Mouse (Mus musculus) cerebellum, adult 9-11 months (tissue): ENCODE results near the gene Col5a3.
"Not testable (repeated sequence)": the region's sequence is repeated elsewhere in the genome, so short reads cannot be mapped to it uniquely, and the experiment has no call there.

ENCODE experiments used
- DNase-seq: peaks from one replicate; pipeline ENCODE4 v3.0.0; 2022

Gene Col5a3

DNA sequence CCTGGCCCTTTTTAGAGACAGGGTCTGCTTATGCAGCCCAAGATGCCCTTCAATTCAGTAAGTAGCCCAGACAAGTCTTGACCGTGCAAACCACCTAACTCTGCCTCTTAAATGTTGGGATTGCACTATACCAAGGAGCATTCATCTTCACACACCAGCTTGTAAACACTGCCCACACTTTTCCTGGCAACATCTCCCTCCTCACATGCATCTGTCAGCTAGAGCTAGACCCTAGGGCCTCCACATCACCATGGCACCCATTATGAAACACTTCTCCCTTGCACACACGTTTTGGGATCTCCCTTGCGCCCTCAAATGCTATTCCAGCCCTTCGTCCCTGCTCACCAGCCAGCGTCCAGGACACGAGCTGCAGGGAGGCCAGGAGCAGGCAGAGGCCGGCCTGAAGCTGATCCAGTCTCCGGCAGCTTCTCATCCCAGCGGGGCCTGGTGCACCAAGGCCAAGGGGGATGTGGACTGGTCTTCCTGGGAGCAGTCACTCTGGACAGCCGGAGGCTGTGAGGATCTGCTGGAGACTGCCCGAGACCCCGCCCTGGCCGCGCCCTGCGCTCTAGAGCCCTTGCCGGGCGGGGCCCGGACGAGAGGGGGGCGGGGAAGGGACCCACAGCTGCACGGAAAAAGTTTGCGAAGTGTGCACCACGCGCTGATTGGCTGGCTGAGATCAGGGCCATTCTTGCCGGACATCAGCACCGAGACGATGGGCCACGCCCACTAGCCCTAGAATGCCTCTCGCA lies at the start of gene Col5a3:
Gene Col5a3 (minus strand): TSS at position 547 of the 752 bp plus-strand sequence.
- no peak for DNase-seq

GRCm38 (mm10) chr9:20862225-20862624 lies 47.4 kb upstream of the Col5a3 start:
- DNase-seq, result no peak

DNA sequence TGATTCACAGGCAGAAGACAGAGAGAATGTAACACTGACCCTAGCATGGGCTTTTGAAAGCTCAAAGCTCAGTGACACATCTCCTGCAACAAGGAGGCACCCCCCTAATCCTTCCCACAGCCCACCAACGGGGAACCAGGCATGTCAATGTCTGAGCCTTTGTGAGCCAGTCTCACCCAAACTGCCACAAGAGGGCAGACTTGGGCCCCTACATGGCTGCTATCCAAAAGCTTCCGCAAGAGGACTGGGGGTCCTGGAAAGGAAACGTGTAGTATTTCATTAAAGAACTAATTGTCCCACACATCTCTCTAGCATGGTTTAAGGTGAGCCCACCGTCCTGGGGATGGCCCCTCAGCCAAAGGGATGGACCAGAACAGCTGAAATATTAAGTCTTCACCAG lies 47.0 kb upstream of the Col5a3 start:
- DNase-seq, result no peak

GRCm38 (mm10) chr9:20859926-20860325 lies 45.1 kb upstream of the Col5a3 start:
- DNase-seq, result no peak

GRCm38 (mm10) chr9:20857131-20857530 lies 42.3 kb upstream of the Col5a3 start:
- DNase-seq, result no peak

GRCm38 (mm10) chr9:20850179-20850578 lies 35.3 kb upstream of the Col5a3 start:
- DNase-seq, result no peak

DNA sequence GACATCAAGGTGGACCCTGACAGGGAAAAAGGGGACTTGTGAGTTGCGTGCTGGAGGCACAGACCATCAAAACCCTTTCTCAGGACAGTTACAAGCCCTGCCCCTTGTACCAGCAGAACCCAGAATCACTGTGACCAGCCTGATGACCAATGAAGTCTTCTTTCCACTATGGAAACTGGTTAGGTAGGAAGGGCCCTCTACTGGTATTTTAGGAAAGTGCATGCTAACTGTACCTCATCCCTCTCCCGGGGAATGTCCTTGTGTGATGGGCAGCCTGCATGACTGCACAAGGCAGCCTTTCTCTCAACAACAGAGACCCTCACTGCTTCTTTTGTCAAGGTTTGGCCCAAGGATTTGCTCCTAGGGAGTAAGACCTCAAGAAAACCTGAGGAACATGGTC lies 27.8 kb upstream of the Col5a3 start:
- no peak for DNase-seq

- no peak for DNase-seq
Observed at GRCm38 (mm10) chr9:20842211-20842610, 27.3 kb upstream of the Col5a3 start.

DNA sequence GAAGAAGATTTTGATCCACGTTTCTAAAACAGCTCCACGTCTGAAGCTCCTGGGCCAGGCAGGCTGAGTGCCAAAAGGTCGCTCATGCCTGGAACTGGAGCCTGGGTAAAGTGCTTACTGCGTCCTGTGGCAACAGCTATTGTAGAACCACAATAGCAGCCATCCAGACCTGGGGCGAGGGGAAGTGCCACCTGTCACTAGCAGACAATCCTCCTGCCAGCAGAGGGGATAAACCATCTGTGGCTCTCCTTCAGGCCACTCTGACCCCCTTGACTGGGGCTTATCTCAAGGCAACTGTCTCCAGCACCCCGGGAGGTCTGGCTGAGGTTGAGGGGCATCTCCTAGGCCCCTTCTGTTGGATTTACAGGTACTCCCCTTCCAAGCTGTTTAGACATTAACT lies 24.1 kb upstream of the Col5a3 start:
- peak; percentile 24 for DNase-seq

DNA sequence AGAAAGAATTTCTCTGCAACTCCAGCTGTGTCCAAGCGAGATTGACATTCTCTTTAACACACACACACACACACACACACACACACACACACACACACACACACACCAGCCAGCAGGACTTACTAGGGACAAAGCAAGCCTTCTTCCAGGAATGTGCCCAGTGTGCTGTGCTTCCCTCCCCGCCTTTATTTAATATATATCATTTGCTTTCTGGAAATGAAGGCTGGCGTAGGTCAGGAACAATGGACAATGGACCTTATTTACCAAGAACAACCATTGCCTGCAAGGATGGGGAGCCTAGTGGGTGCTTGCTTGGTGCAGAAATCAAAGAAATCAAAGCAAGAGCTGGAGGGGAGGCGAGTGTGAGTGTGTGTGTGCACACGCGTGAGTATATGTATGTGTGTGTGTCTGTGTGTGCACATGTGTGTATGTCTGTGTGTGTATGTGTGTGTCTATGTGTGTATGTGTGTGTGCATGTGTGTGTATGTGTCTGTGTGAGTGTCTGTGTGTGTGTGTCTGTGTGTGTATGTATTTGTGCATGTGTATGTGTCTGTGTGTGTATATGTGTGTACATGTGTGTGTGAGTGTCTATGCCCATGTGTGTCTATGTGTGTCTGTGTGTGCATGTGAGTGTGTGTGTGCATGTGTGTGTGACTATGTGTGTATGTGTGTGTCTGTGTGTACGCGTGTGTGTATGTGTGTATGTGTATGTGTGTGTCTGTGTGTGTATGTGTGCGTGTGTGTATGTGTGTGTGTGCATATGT lies 22.5 kb upstream of the Col5a3 start:
- no peak for DNase-seq

DNA sequence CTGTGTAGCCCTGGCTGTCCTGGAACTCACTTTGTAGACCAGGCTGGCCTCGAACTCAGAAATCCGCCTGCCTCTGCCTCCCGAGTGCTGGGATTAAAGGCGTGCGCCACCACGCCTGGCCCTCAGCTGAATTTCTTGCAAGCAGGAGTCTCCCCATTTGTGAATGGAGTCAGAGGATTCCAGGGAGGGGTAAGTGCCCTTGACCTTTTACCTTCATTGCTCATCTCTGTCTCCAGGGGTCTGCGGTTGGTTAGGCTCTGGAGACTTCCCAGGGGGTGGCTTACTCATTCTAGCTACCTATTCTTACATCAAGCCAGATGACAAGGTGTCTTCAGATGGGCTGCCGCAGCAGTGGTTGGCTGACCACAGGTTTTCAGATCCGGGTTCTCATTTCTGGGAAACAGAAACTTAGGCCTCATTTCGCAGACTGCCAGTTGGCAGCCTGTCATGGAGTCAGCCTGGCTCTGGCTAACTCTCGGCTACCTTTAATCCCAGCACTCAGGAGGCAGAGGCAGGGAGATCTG lies 20.6 kb upstream of the Col5a3 start:
- not testable (repeated sequence) for DNase-seq

DNA sequence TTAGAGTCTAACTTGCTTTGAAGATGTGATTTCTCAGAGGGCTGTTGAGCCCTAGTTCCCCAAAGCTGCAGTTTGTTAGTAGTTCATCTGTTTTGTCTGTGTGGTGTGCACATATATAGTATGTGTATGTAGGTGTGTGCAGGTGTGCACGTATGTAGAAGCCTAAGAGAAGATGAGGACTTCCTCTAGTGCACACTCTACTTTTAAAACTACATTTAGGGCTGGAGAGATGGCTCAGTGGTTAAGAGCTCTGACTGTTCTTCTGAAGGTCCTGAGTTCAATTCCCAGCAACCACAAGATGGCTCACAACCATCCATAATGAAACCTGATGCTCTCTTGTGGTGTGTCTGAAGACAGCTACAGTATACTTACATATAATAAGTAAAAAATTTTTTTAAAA lies 20.0 kb upstream of the Col5a3 start:
- no peak for DNase-seq

GRCm38 (mm10) chr9:20830901-20831643 lies 16.2 kb upstream of the Col5a3 start:
- peak; percentile 88 for DNase-seq

DNA sequence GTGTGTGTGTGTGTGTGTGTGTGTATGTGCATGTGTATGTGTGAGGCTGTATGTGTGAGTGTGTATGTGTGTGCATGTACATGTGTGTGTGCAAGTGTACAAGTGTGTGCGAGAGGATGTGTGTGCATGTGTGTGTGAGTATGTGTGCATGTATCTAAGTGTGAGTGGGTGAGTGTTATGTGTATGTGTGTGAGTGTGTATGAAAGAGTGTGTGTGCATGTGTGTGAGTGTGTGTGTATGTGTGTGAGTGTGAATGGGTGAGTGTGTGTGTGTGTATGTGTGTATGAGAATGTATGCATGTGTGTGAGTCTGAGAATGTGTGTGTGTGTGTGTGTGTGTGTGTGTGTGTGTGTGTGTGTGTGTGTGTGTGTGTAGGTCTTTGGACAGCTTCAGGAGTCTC lies 13.3 kb upstream of the Col5a3 start:
- DNase-seq, result no peak

GRCm38 (mm10) chr9:20825781-20826180 lies 10.9 kb upstream of the Col5a3 start:
- DNase-seq, result no peak

- DNase-seq, result no peak
Observed at GRCm38 (mm10) chr9:20822821-20823220, 8.0 kb upstream of the Col5a3 start.

DNA sequence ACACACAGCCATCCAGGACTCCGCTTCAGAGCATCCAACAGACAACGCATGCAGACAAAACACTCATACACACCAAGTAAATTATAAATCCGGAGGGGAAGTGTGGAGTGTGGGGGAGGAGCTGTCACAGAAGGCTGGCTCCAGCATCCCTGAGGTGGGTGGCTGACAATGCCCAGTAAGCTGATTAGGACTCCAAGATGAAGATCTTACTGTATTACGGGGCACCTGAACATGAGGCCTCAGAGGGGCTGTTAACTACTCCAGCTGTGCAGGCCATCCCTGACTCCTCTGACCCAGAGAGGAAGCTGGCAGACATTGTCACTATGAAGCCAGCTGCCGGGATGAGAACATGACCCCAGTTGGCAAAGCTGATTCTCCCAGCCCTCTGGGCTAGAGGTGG lies 5.1 kb upstream of the Col5a3 start:
- DNase-seq, result no peak

DNA sequence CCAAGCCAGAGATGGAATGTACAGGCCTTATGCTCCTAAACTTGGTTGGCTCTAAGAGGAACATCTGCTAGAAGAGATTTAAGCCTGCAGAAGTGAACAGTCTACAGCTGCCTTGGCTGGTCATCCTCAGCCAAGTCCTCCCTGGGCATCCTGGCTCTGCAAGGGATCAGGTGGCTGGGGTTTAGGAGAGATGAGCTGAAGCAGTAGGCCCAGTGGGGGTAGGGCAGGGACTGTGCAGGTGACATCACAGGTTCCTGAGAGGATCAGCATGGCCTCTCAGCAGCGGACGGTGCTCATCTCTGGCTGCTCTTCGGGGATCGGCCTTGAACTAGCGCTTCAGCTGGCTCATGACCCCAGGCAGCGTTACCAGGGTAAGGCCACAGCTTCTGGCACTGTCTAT lies 3.4 kb upstream of the Col5a3 start, which contains the start of gene Rdh8:
Gene Rdh8 (plus strand): TSS at position 268 of the 400 bp plus-strand sequence.
- no peak for DNase-seq

DNA sequence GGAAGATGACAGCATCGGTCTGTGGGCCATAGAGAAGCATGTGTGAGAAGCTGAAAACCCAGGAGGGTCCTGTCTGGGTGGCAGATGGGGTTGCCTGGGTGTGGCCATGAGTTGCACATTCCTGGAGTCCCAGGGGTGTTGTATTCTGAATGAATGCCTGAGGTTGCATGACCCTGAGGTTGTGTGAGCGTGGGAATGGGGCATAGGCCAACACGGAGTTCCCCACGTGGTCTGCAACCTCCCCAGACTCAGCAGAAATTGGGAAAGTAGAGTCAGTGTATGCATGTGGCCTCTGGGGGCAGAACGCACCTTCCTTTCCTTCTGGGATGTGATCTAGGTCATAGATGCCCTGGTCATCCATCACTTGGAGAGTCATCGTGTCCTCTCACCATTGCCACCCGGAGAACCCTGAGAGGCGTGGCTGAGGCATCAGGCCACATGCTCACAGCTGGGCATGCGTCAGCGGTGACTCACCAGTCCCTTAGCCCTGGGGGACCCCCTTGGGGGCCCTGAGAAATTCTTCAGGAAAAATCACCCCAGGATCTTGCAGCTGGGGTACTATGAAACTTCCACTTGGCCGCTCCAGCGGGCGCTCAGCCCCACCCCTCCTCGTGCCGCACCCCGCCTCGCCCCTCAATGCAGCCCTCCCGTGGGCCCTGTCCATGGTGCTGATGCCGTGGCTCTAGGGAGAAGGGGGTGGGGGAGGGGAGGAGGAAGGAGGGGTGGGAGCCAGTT lies 2.2 kb downstream of the Col5a3 start:
- DNase-seq, result no peak

- no peak for DNase-seq
Observed at GRCm38 (mm10) chr9:20810773-20811172, 4.1 kb downstream of the Col5a3 start.

- DNase-seq, result no peak
Observed at GRCm38 (mm10) chr9:20810271-20810670, 4.6 kb downstream of the Col5a3 start.

GRCm38 (mm10) chr9:20805706-20806105 lies 9.2 kb downstream of the Col5a3 start:
- no peak for DNase-seq

GRCm38 (mm10) chr9:20805159-20805495 lies 9.7 kb downstream of the Col5a3 start:
- no peak for DNase-seq
